Mouse (Mus musculus): ENCODE measurements at regions not wholly inside any gene's neighbourhood (a gene's known extent, or its start where the extent isn't known, plus 50 kb on each side); places are given as distances from the start of the nearest gene placed in this dataset.

DNA sequence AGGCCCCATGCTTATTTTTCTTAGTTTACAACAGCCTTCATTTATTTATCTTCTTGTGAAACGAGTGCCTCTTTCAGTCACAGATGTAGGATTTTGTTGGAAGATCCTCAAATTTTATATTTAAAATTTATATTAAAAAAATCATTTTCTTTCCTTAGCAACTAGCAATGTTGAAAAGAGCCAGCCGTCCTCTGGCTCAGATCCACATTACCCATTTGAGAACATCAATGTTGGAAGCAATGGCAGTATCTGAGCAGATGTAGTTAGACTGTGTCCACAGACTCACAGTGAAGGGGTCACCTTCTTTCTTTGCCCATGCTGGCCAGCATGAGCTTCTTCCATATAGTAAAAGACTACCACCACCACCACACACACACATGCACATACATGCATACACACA, 2681.4 kb upstream of the Gm7489 start:
- Histone ChIP-seq H3K36me3 (ENCODE audit: control insufficient read depth, insufficient read depth, low read length) (no peaks in the 10 kb centered on the region), H3K9ac (ENCODE audit: low read depth, low read length) (no peak overlapping the region), H3K79me2 (ENCODE audit: control insufficient read depth, insufficient read depth, low read length) (no peaks in the 10 kb centered on the region), H3K27ac (replicated peaks; ENCODE audit: insufficient read depth, low read depth, low read length) (no peak overlapping the region), H3K4me1 (ENCODE audit: control insufficient read depth, insufficient read depth, low read length) (no peaks in the 10 kb centered on the region), H3K27me3 (ENCODE audit: control insufficient read depth, insufficient read depth, low read length) (no peaks in the 10 kb centered on the region), H3K4me3 (ENCODE audit: insufficient read depth, low read depth, low read length) (no peak overlapping the region)
- DNase-seq (ENCODE audit: extremely low read depth, low read depth, low spot score): no peak
- 88% methylated on average over 2 of the region's 2 CpGs for WGBS
- TF ChIP-seq POLR2A (IDR thresholded peaks at IDR 0.05; ENCODE audit: extremely low read depth, insufficient read depth, low read length) (no peak), CTCF (IDR thresholded peaks at IDR 0.05; ENCODE audit: low read depth, low read length) (no peak)

- TF ChIP-seq CTCF (IDR thresholded peaks at IDR 0.05; ENCODE audit: low read depth, low read length) (no peak), POLR2A (IDR thresholded peaks at IDR 0.05; ENCODE audit: extremely low read depth, insufficient read depth, low read length) (no peak)
- Histone ChIP-seq H3K27me3 (ENCODE audit: control insufficient read depth, insufficient read depth, low read length) (no peaks in the 10 kb centered on the region), H3K4me3 (ENCODE audit: insufficient read depth, low read depth, low read length) (no peak overlapping the region), H3K4me1 (ENCODE audit: control insufficient read depth, insufficient read depth, low read length) (no peaks in the 10 kb centered on the region), H3K79me2 (ENCODE audit: control insufficient read depth, insufficient read depth, low read length) (no peaks in the 10 kb centered on the region), H3K9ac (ENCODE audit: low read depth, low read length) (no peak overlapping the region), H3K36me3 (ENCODE audit: control insufficient read depth, insufficient read depth, low read length) (no peaks in the 10 kb centered on the region), H3K27ac (replicated peaks; ENCODE audit: insufficient read depth, low read depth, low read length) (no peak overlapping the region)
- DNase-seq (ENCODE audit: extremely low read depth, low read depth, low spot score): no peak
- WGBS: 77% methylated on average over 3 of the region's 3 CpGs
Observed at GRCm38 (mm10) chr15:51206050-51206449, 2678.7 kb upstream of the Gm7489 start.

DNA sequence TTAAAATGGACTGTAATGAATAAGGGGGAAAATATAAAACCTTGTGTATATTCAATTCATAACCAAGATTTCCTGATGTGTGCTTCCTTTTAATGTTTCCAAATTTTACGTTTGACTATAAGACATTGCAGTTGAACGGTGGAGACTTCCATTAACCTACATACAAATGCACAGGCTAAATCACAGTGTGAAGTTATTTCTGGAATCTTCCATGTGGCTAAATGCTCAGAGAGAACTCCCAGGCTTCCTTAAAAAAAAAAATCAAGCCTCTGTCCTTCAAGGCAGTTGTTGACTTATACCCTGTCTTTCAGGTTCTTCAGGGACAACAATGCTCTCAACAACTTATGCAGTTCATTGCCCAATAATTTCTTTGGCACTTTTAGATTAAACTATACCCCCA, 2677.9 kb upstream of the Gm7489 start:
- 73% methylated on average over 2 of the region's 2 CpGs for WGBS
- no peaks in the 10 kb centered on the region for H3K4me1 ChIP-seq (ENCODE audit: control insufficient read depth, insufficient read depth, low read length)

GRCm38 (mm10) chr15:51234873-51235272, 2649.8 kb upstream of the Gm7489 start:
- H3K27ac ChIP-seq (replicated peaks; ENCODE audit: insufficient read depth, low read depth, low read length): no peak overlapping the region
- WGBS: 58% methylated on average over 1 of the region's 1 CpGs
- no peak overlapping the region for H3K4me3 ChIP-seq (ENCODE audit: insufficient read depth, low read depth, low read length)
- no peaks in the 10 kb centered on the region for H3K79me2 ChIP-seq (ENCODE audit: control insufficient read depth, insufficient read depth, low read length)
- DNase-seq (ENCODE audit: extremely low read depth, low read depth, low spot score): no peak
- H3K9ac ChIP-seq (ENCODE audit: low read depth, low read length): no peak overlapping the region
- no peaks in the 10 kb centered on the region for H3K4me1 ChIP-seq (ENCODE audit: control insufficient read depth, insufficient read depth, low read length)
- H3K27me3 ChIP-seq (ENCODE audit: control insufficient read depth, insufficient read depth, low read length): no peaks in the 10 kb centered on the region
- TF ChIP-seq POLR2A (IDR thresholded peaks at IDR 0.05; ENCODE audit: extremely low read depth, insufficient read depth, low read length) (no peak), CTCF (IDR thresholded peaks at IDR 0.05; ENCODE audit: low read depth, low read length) (no peak)
- H3K36me3 ChIP-seq (ENCODE audit: control insufficient read depth, insufficient read depth, low read length): no peaks in the 10 kb centered on the region

More for the DNA sequence above, 2677.9 kb upstream of the Gm7489 start:
- no peaks in the 10 kb centered on the region for H3K27me3 ChIP-seq (ENCODE audit: control insufficient read depth, insufficient read depth, low read length)
- H3K79me2 ChIP-seq (ENCODE audit: control insufficient read depth, insufficient read depth, low read length): no peaks in the 10 kb centered on the region
- H3K4me3 ChIP-seq (ENCODE audit: insufficient read depth, low read depth, low read length): no peak overlapping the region
- no peak for DNase-seq (ENCODE audit: extremely low read depth, low read depth, low spot score)
- TF ChIP-seq CTCF (IDR thresholded peaks at IDR 0.05; ENCODE audit: low read depth, low read length) (no peak), POLR2A (IDR thresholded peaks at IDR 0.05; ENCODE audit: extremely low read depth, insufficient read depth, low read length) (no peak)
- no peak overlapping the region for H3K27ac ChIP-seq (replicated peaks; ENCODE audit: insufficient read depth, low read depth, low read length)
- no peaks in the 10 kb centered on the region for H3K36me3 ChIP-seq (ENCODE audit: control insufficient read depth, insufficient read depth, low read length)
- no peak overlapping the region for H3K9ac ChIP-seq (ENCODE audit: low read depth, low read length)

- DNase-seq (ENCODE audit: extremely low read depth, low read depth, low spot score): no peak
- H3K36me3 ChIP-seq (ENCODE audit: control insufficient read depth, insufficient read depth, low read length): no peaks in the 10 kb centered on the region
- WGBS: 87% methylated on average over 2 of the region's 2 CpGs
- H3K4me1 ChIP-seq (ENCODE audit: control insufficient read depth, insufficient read depth, low read length): no peaks in the 10 kb centered on the region
- H3K79me2 ChIP-seq (ENCODE audit: control insufficient read depth, insufficient read depth, low read length): no peaks in the 10 kb centered on the region
- no peak overlapping the region for H3K4me3 ChIP-seq (ENCODE audit: insufficient read depth, low read depth, low read length)
- no peaks in the 10 kb centered on the region for H3K27me3 ChIP-seq (ENCODE audit: control insufficient read depth, insufficient read depth, low read length)
- no peak overlapping the region for H3K27ac ChIP-seq (replicated peaks; ENCODE audit: insufficient read depth, low read depth, low read length)
- TF ChIP-seq POLR2A (IDR thresholded peaks at IDR 0.05; ENCODE audit: extremely low read depth, insufficient read depth, low read length) (no peak), CTCF (IDR thresholded peaks at IDR 0.05; ENCODE audit: low read depth, low read length) (no peak)
- no peak overlapping the region for H3K9ac ChIP-seq (ENCODE audit: low read depth, low read length)
Observed at GRCm38 (mm10) chr15:51244596-51244995, 2640.1 kb upstream of the Gm7489 start.

DNA sequence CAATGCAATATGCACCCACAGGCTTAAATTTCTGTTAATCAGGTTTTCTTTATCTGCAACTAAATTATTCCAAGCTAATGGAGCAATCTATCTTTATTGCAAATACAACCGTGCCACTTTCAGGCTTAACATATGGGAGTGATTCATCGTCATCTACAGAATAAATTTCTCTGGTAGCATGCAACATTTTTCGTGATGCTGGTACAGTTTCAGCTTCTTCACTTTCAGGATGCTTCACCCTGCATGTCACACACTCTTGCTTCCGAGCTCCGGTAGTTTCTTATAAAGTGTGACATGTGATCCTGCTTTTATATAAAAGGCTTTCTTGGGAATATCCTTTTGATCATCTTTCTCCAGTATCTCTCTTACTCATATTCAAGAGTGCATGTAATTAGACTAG, 2637.4 kb upstream of the Gm7489 start:
- WGBS: 87% methylated on average over 5 of the region's 5 CpGs
- Histone ChIP-seq H3K79me2 (ENCODE audit: control insufficient read depth, insufficient read depth, low read length) (no peaks in the 10 kb centered on the region), H3K9ac (ENCODE audit: low read depth, low read length) (no peak overlapping the region), H3K4me1 (ENCODE audit: control insufficient read depth, insufficient read depth, low read length) (no peaks in the 10 kb centered on the region), H3K27me3 (ENCODE audit: control insufficient read depth, insufficient read depth, low read length) (no peaks in the 10 kb centered on the region), H3K36me3 (ENCODE audit: control insufficient read depth, insufficient read depth, low read length) (no peaks in the 10 kb centered on the region), H3K27ac (replicated peaks; ENCODE audit: insufficient read depth, low read depth, low read length) (no peak overlapping the region), H3K4me3 (ENCODE audit: insufficient read depth, low read depth, low read length) (no peak overlapping the region)
- DNase-seq (ENCODE audit: extremely low read depth, low read depth, low spot score): no peak
- TF ChIP-seq POLR2A (IDR thresholded peaks at IDR 0.05; ENCODE audit: extremely low read depth, insufficient read depth, low read length) (no peak), CTCF (IDR thresholded peaks at IDR 0.05; ENCODE audit: low read depth, low read length) (no peak)
